Mouse (Mus musculus) spleen, adult 2 months (tissue): ENCODE measurements at regions not wholly inside any gene's neighbourhood (a gene's known extent, or its start where the extent isn't known, plus 50 kb on each side); places are given as distances from the start of the nearest gene placed in this dataset.

ENCODE experiments used
- CTCF ChIP-seq: fragments of 200-500 bp; IDR thresholded peaks from 2 replicates; pipeline ENCODE4 v1.5.1; 2011; ENCODE audit warnings: mild to moderate bottlenecking, inconsistent platforms; ENCODE audit not compliant: insufficient read depth, insufficient read length, insufficient replicate concordance; ENCODE audit errors: extremely low read depth
- POLR2A ChIP-seq: fragments of 200-500 bp; IDR thresholded peaks from 2 replicates; pipeline ENCODE4 v1.6.1; 2011; ENCODE audit warnings: low read depth, low read length, inconsistent platforms

- TF ChIP-seq CTCF, result no peak
- TF ChIP-seq POLR2A, result no peak
Observed at GRCm38 (mm10) chr4:32156965-32157364, 81.6 kb upstream of the Bach2 start.
